Mouse (Mus musculus) heart, postnatal 0 days (tissue): ENCODE data around the gene St3gal3. TPM values are rescaled to one million over a fixed set of nuclear protein-coding genes. Genes with fewer than 3 reads are reported as not detected.
A peak's percentile ranks its signal among the peaks of the same experiment; 100 is the strongest.

Experiments
- ATAC-seq: fragments of 200-750 bp; cut with Nextera tagmentation; 2 replicates; pipeline ENCODE4 v1.8.0; 2017; ENCODE audit warnings: low read depth, moderate number of reproducible peaks, moderate library complexity; ENCODE audit not compliant: insufficient read depth
- DNase-seq: peaks from one replicate; pipeline ENCODE4 v3.0.0-alpha.2; 2016; ENCODE audit warnings: low spot score
- H3K27ac ChIP-seq: fragments of 300-500 bp; sonication (generic); 2 replicates; pipeline ENCODE4 v1.5.1; 2014; ENCODE audit warnings: low read depth, mild to moderate bottlenecking
- H3K27me3 ChIP-seq: fragments of 300-500 bp; sonication (generic); 2 replicates; pipeline ENCODE4 v1.6.1; 2014; ENCODE audit warnings: low read length, mixed read lengths; ENCODE audit not compliant: control insufficient read depth, insufficient read depth
- H3K36me3 ChIP-seq: fragments of 300-500 bp; sonication (generic); replicated peaks from 2 replicates; pipeline ENCODE4 v1.6.1; 2014; ENCODE audit warnings: low read length, mixed read lengths; ENCODE audit not compliant: control insufficient read depth, insufficient read depth
- H3K4me1 ChIP-seq: fragments of 300-500 bp; sonication (generic); 2 replicates; pipeline ENCODE4 v1.6.1; 2014; ENCODE audit warnings: antibody characterized with exemption; ENCODE audit not compliant: control insufficient read depth, insufficient read depth
- H3K4me2 ChIP-seq: fragments of 300-500 bp; sonication (generic); 2 replicates; pipeline ENCODE4 v1.6.1; 2014; ENCODE audit warnings: low read depth, mild to moderate bottlenecking, low read length, moderate library complexity
- H3K4me3 ChIP-seq: fragments of 300-500 bp; sonication (generic); 2 replicates; pipeline ENCODE4 v1.5.1; 2014; ENCODE audit warnings: low read depth, low read length
- H3K9ac ChIP-seq: fragments of 300-500 bp; sonication (generic); replicated peaks from 2 replicates; pipeline ENCODE4 v1.6.1; 2014; ENCODE audit warnings: low read depth, low read length, mixed read lengths
- H3K9me3 ChIP-seq: fragments of 300-500 bp; sonication (generic); replicated peaks from 2 replicates; pipeline ENCODE4 v1.6.1; 2016; ENCODE audit warnings: low read length; ENCODE audit not compliant: control insufficient read depth
- CTCF ChIP-seq: IDR thresholded peaks from 2 replicates; pipeline ENCODE4 v1.5.1; 2016; ENCODE audit warnings: antibody characterized with exemption, control low read depth, low read depth
- EP300 ChIP-seq: IDR thresholded peaks from 2 replicates; pipeline ENCODE4 v1.6.1; 2016; ENCODE audit warnings: antibody characterized with exemption, low read depth
- WGBS: fragments of 180-500 bp; shearing (Covaris S2); extraction: QIAGEN DNeasy Blood & Tissue Kit; methylation state at CpG from one replicate; pipeline ENCODE4 v1.1.7; 2014; 5-methylcytosine and 5-hydroxymethylcytosine counted together
- polyA plus RNA-seq: library from polyadenylated mRNA; unstranded; fragments of >200 nt; fragmentation: Nextera tagmentation; extraction: Ambion mirVana; gene quantifications from 2 replicates; pipeline ENCODE4 v1.2.1, GENCODE M21; 2015
- total RNA-seq: library from RNA; depleted of rRNA; stranded (reverse); fragments of >200 nt; gene quantifications from 2 replicates; pipeline ENCODE4 v1.2.3, GENCODE M21; 2014; ENCODE audit warnings: low replicate concordance

St3gal3 gene
- total and polyA plus RNA-seq, 2 experiments from 2014 or later: 8.2 to 44.5 TPM

GRCm38 (mm10) chr4:118025381-118025780, 109.3 kb downstream of the St3gal3 start:
- no peak for TF ChIP-seq EP300
- TF ChIP-seq CTCF: no peak
- Histone ChIP-seq H3K27ac (no peak overlapping the region), H3K4me3 (no peak overlapping the region), H3K36me3 (no peaks in the 10 kb centered on the region), H3K4me1 (peaks cover 12% of the 10 kb centered on the region; the same call in 1 of the 2 replicates), H3K4me2 (no peak overlapping the region), H3K9me3 (no peaks in the 10 kb centered on the region), H3K9ac (no peak overlapping the region), H3K27me3 (no peaks in the 10 kb centered on the region)
- ATAC-seq: no peak
- no peak for DNase-seq
- 87% methylated on average over 7 of the region's 7 CpGs for WGBS

- no peak for TF ChIP-seq CTCF
- no peak for TF ChIP-seq EP300
- Histone ChIP-seq H3K4me1 (peaks cover 5% of the 10 kb centered on the region; the same call in 1 of the 2 replicates), H3K9ac (no peak overlapping the region), H3K27me3 (no peaks in the 10 kb centered on the region), H3K27ac (no peak overlapping the region), H3K9me3 (no peaks in the 10 kb centered on the region), H3K4me2 (no peak overlapping the region), H3K36me3 (no peaks in the 10 kb centered on the region), H3K4me3 (no peak overlapping the region)
- no peak for DNase-seq
- ATAC-seq: no peak
- 92% methylated on average over 3 of the region's 3 CpGs for WGBS
These were observed 111.9 kb downstream of the St3gal3 start for GRCm38 (mm10) chr4:118022811-118023210.

- Histone ChIP-seq H3K36me3 (no peaks in the 10 kb centered on the region), H3K27me3 (no peaks in the 10 kb centered on the region), H3K9me3 (no peaks in the 10 kb centered on the region), H3K4me3 (no peak overlapping the region), H3K27ac (no peak overlapping the region), H3K4me1 (peaks cover 5% of the 10 kb centered on the region; the same call in 1 of the 2 replicates), H3K9ac (no peak overlapping the region), H3K4me2 (no peak overlapping the region)
- peak; percentile 66 for ATAC-seq
- no peak for DNase-seq
- 45% methylated on average over 4 of the region's 4 CpGs for WGBS
- TF ChIP-seq CTCF (no peak), EP300 (no peak)
These were observed 112.3 kb downstream of the St3gal3 start for GRCm38 (mm10) chr4:118022406-118022805.

GRCm38 (mm10) chr4:118019640-118020039, 115.1 kb downstream of the St3gal3 start:
- no peak for ATAC-seq
- no peak overlapping the region for H3K4me3 ChIP-seq
- H3K36me3 ChIP-seq: no peaks in the 10 kb centered on the region
- 80% methylated on average over 8 of the region's 8 CpGs for WGBS
- H3K9me3 ChIP-seq: no peaks in the 10 kb centered on the region
- no peak for DNase-seq
- H3K4me2 ChIP-seq: no peak overlapping the region
- no peak overlapping the region for H3K9ac ChIP-seq
- peaks cover 12% of the 10 kb centered on the region; the same call in 1 of the 2 replicates for H3K4me1 ChIP-seq
- TF ChIP-seq EP300: no peak
- no peak for TF ChIP-seq CTCF
- no peaks in the 10 kb centered on the region for H3K27me3 ChIP-seq
- no peak overlapping the region for H3K27ac ChIP-seq

- Histone ChIP-seq H3K4me2 (no peak overlapping the region), H3K4me1 (peaks cover 12% of the 10 kb centered on the region; the same call in 1 of the 2 replicates), H3K27ac (no peak overlapping the region), H3K9me3 (no peaks in the 10 kb centered on the region), H3K9ac (no peak overlapping the region), H3K27me3 (no peaks in the 10 kb centered on the region), H3K4me3 (no peak overlapping the region), H3K36me3 (no peaks in the 10 kb centered on the region)
- TF ChIP-seq CTCF (no peak), EP300 (no peak)
- ATAC-seq (0 out of 2 replicates have a peak, but pooled peaks have one; percentile 50), DNase-seq (no peak)
- WGBS: 75% methylated on average over 5 of the region's 5 CpGs
These were observed 115.5 kb downstream of the St3gal3 start for GRCm38 (mm10) chr4:118019218-118019617.

GRCm38 (mm10) chr4:118017021-118017805, 117.5 kb downstream of the St3gal3 start:
- Histone ChIP-seq H3K9ac (no peak overlapping the region), H3K4me1 (peaks cover 12% of the 10 kb centered on the region; the same call in 1 of the 2 replicates), H3K4me2 (no peak overlapping the region), H3K36me3 (peaks cover 4% of the 10 kb centered on the region; the same call in 1 of the 2 replicates), H3K9me3 (no peaks in the 10 kb centered on the region), H3K27ac (no peak overlapping the region), H3K27me3 (no peaks in the 10 kb centered on the region), H3K4me3 (no peak overlapping the region)
- ATAC-seq (no peak), DNase-seq (no peak)
- 87% methylated on average over 16 of the region's 16 CpGs for WGBS
- TF ChIP-seq CTCF: no peak
- TF ChIP-seq EP300: no peak
